Mouse (Mus musculus): ENCODE results near the gene Rtn1. TPM values are rescaled to one million over a fixed set of nuclear protein-coding genes. Genes with fewer than 3 reads are reported as not detected.

The Rtn1 gene
- polyA plus RNA-seq (2015; fragmentation: Illumina TruSeq; extraction: RNeasy Lipid Tissue Mini Kit (QIAGEN cat#74804); ENCODE audit: insufficient read depth, low replicate concordance), result 13.5 TPM

DNA sequence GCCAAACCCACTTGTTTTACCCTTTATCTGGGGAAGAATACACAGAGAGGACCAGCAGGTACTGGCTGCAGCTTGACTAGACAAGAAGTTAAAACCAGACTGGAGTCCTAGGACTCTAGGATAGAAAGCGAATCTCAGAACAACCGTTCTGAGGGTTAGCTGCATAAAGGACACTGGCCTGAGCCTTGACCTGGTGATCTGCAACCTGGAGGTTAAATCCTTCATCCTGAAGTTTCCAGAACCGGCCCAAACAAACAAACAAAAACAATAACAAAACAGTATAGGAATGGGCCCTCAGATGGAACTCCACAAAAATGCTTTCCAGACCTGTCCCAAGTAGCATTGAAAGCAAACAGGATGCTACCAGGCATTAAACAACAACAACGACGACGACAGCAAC, at the start of gene Rtn1:
Gene Rtn1 (minus strand): TSS at position 101 of the 400 bp plus-strand sequence.

DNA sequence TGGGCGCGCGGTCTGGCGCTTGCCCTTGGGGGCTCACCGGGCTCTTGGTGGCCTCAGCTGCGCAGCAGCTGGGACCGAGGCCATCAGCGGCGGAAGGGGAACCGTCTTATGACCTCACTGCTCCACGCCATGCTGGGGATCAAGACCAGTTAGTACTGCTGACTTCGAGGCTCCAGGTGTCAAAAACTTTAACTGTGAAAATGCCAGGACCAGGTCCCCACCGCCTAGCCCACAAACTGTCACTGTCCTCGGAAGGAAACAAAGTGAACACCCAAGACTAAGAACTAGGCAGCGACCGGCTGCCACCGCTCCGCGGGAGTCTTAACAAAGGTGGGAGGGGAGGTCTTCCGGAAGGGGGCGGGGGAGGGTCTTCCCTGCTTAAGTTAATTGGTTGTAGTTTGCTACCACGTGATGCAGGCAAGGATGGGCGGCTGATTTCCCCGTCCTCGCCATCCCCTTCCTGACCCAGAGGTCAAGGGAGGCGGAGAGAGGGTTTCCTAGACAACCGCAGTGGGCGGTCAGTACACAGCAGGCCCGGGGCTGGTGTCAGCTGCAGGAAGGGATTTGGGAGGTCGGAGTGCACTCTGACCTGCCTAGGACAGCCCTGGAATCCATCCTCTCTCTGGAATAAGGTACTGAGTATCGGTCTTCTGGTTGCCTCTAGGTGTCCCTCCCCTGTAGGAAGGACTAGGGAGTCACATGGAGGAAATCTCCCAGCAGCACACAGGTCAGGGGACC, 33.2 kb upstream of the Rtn1 start, which contains the start of gene Lrrc9:
Gene Lrrc9 (plus strand): TSS at position 28 of the 738 bp plus-strand sequence.

DNA sequence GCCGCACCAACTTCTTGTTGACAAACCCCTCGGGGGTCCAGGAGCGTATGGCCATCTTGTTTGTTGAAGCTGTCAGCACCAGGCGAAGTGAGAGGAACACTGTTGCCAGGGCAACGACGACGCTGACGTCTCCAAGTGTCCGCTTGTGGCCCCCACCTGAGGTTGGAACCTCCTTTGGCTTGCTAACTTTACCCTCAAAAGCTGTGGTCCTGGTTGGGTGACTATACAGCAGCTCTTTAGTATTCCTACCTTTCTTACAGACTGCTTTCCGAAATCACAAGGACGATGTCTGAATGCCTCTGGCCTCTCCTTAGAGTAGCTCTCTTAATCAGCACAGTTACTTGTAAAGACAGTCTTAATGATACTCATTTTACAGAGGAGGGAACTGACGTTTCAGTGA, 223.9 kb downstream of the Rtn1 start, which contains the start of gene Ccdc175:
Gene Ccdc175 (minus strand): TSS at position 101 of the 400 bp plus-strand sequence.

Other genes with a start within 250 kb of the Rtn1 start
- not detected for gene Ccdc175, start 224.0 kb downstream of the Rtn1 start, polyA plus RNA-seq (2015; fragmentation: Illumina TruSeq; extraction: RNeasy Lipid Tissue Mini Kit (QIAGEN cat#74804); ENCODE audit: insufficient read depth, low replicate concordance)
- 0.08 TPM for gene Lrrc9, start 32.8 kb upstream of the Rtn1 start, polyA plus RNA-seq (2015; fragmentation: Illumina TruSeq; extraction: RNeasy Lipid Tissue Mini Kit (QIAGEN cat#74804); ENCODE audit: insufficient read depth, low replicate concordance)
- 4.8 TPM for gene Pcnx4, start 127.3 kb upstream of the Rtn1 start, polyA plus RNA-seq (2015; fragmentation: Illumina TruSeq; extraction: RNeasy Lipid Tissue Mini Kit (QIAGEN cat#74804); ENCODE audit: insufficient read depth, low replicate concordance)
- not detected for gene Gm4756, start 240.6 kb upstream of the Rtn1 start, polyA plus RNA-seq (2015; fragmentation: Illumina TruSeq; extraction: RNeasy Lipid Tissue Mini Kit (QIAGEN cat#74804); ENCODE audit: insufficient read depth, low replicate concordance)

Data from spleen, adult 10 weeks (tissue).